Mouse (Mus musculus): ENCODE results near the gene Rab23.

Gene Rab23

DNA sequence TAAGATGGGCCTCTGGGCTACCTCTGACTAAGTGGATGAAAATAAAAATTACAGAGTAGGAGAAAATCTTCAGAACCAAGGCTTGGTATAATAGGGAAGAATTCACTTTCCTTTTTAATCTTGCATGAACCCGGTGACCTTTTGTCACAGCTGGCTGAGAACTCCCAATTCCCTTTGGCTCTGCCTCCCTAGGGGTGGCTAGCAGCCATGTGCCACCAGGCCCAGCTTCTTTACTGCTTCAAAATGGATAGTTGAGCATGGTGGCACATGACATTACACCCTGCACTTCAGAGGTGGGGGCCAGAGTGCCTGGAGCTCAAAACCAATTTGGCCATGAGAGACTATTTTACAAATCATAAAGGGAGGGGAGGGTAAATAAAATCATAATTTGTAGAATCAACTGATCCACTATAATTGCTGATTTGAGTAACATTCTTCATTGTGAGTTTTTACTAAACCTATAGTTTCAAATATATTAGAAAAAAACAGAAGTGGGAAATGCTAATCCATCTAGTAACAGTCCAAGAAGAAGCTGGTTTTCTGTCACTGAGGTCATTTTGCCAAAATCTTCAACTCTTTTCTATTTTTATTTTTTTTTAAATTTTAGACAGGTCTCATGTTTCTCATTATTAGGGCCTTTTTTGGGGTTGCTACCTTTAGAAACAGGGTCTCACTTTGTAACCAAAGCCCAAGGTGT, 48.6 kb downstream of the Rab23 start:
- no peak for DNase-seq (ENCODE audit: low spot score)

GRCm38 (mm10) chr1:33768827-33769226, 49.1 kb downstream of the Rab23 start:
- no peak for DNase-seq (ENCODE audit: low spot score)

- DNase-seq (ENCODE audit: low spot score) = no peak
Measured at GRCm38 (mm10) chr1:33771621-33772020, 51.9 kb downstream of the Rab23 start.

- DNase-seq (ENCODE audit: low spot score) = no peak
Measured at GRCm38 (mm10) chr1:33772106-33772505, 52.4 kb downstream of the Rab23 start.

DNA sequence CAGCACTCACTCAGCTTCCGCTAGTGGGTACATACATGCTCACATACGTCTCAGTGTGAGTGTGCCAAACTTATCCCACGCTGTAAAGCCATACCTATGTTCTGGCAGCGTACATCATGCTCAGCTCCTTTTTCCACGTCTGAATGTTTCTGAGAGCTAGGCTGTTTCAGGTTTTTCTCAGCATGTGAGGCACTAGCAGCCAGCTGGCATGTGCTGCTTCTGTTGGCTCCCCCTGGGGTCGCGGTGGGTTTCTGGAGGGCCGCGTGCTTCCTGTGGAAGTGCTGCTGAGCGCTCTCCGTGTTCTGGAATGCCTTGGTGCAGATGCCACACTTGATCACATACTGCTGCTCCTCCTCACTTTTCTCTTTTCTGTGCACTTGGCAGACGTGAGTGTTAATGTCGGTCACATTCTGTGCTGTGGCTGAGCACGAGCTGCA, 56.5 kb downstream of the Rab23 start:
- DNase-seq (ENCODE audit: low spot score) = no peak

- DNase-seq (ENCODE audit: low spot score) = no peak
Measured at GRCm38 (mm10) chr1:33784561-33784960, 64.9 kb downstream of the Rab23 start.

GRCm38 (mm10) chr1:33788072-33788471, 68.4 kb downstream of the Rab23 start:
- DNase-seq (ENCODE audit: low spot score) = no peak

- no peak for DNase-seq (ENCODE audit: low spot score)
Measured at GRCm38 (mm10) chr1:33788493-33788892, 68.8 kb downstream of the Rab23 start.
